Mouse (Mus musculus) ES-E14 (cell line): Measurements from ENCODE around the gene Cpvl. TPM values are rescaled to one million over a fixed set of nuclear protein-coding genes. Genes with fewer than 3 reads are reported as not detected.

Source experiments
- DNase-seq: peaks from one replicate; pipeline ENCODE4 v3.0.0-alpha.2; 2013; ENCODE audit warnings: low read depth, low spot score
- H3K27ac ChIP-seq: 2 replicates; pipeline ENCODE4 v1.5.1; 2012; ENCODE audit warnings: low read depth, mild to moderate bottlenecking, low read length, moderate library complexity, mixed read lengths; ENCODE audit not compliant: poor library complexity, insufficient read depth, severe bottlenecking
- H3K36me3 ChIP-seq: 2 replicates; pipeline ENCODE4 v1.6.1; 2012; ENCODE audit warnings: mild to moderate bottlenecking, low read length, moderate library complexity, mixed read lengths; ENCODE audit not compliant: control insufficient read depth, poor library complexity, insufficient read depth, severe bottlenecking
- H3K4me1 ChIP-seq, 2 experiments: fragments of 150-350 bp in 1 of 2; sonication (generic) in 1 of 2; 2 replicates each; pipeline ENCODE4 v1.6.1; 2012; ENCODE audit warnings: low read length in 2 of 2, mild to moderate bottlenecking in 1 of 2, mixed read lengths in 1 of 2; ENCODE audit not compliant: control insufficient read depth in 2 of 2, insufficient read depth in 2 of 2, poor library complexity in 1 of 2
- H3K4me3 ChIP-seq, 2 experiments: fragments of 150-350 bp in 1 of 2; sonication (generic) in 1 of 2; 2 replicates each; pipeline ENCODE4 v1.5.1; 2012; ENCODE audit warnings: low read length in 2 of 2, low read depth in 1 of 2, mild to moderate bottlenecking in 1 of 2, mixed read lengths in 1 of 2; ENCODE audit not compliant: insufficient read depth in 1 of 2, poor library complexity in 1 of 2, severe bottlenecking in 1 of 2
- H3K9ac ChIP-seq: 2 replicates; pipeline ENCODE4 v1.6.1; 2012; ENCODE audit warnings: low read depth, mild to moderate bottlenecking, low read length, mixed read lengths; ENCODE audit not compliant: poor library complexity, insufficient read depth, severe bottlenecking
- H3K9me3 ChIP-seq: fragments of 150-350 bp; sonication (generic); 2 replicates; pipeline ENCODE4 v1.6.1; 2012; ENCODE audit warnings: low read depth, mild to moderate bottlenecking, low read length; ENCODE audit not compliant: control insufficient read depth, insufficient read depth
- CHD2 ChIP-seq: IDR thresholded peaks from 2 replicates; pipeline ENCODE4 v1.6.1; 2014; ENCODE audit warnings: mild to moderate bottlenecking, low read depth, low read length, inconsistent platforms
- HCFC1 ChIP-seq: IDR thresholded peaks from 2 replicates; pipeline ENCODE4 v1.6.1; 2012; ENCODE audit warnings: low read length, inconsistent platforms, borderline replicate concordance; ENCODE audit not compliant: insufficient read depth
- MAFK ChIP-seq: IDR thresholded peaks from 2 replicates; pipeline ENCODE4 v1.6.1; 2014; ENCODE audit warnings: mild to moderate bottlenecking, low read depth, low read length, inconsistent platforms; ENCODE audit not compliant: insufficient read depth
- ZC3H11A ChIP-seq: IDR thresholded peaks from 2 replicates; pipeline ENCODE4 v1.6.1; 2012; ENCODE audit warnings: low read depth, mild to moderate bottlenecking, inconsistent platforms, low read length, borderline replicate concordance
- ZNF384 ChIP-seq: IDR thresholded peaks from 2 replicates; pipeline ENCODE4 v1.6.1; 2012; ENCODE audit warnings: low read depth, low read length, inconsistent platforms
- in situ Hi-C, 2 experiments: fragments of 600-800 bp; cut with MboI; formaldehyde crosslinking; loops; one replicate each; pipeline ENCODE4 v1.15.1; 2025; ENCODE audit warnings: low sequenced_read_pairs in 2 of 2, inconsistent platforms in 1 of 2; ENCODE audit not compliant: unreplicated experiment in 2 of 2
- total RNA-seq: library from RNA; depleted of rRNA; stranded (reverse); fragments of 300-350 nt; gene quantifications from 2 replicates; pipeline ENCODE4 v1.2.3, GENCODE M21; 2012

The Cpvl gene
- total RNA-seq, 1 experiment, result 0.40 TPM

GRCm38 (mm10) chr6:53969081-53969480 is 9.4 kb downstream of the Cpvl start:
- H3K9ac ChIP-seq, result no peak overlapping the region
- no peaks in the 10 kb centered on the region for H3K9me3 ChIP-seq
- DNase-seq, result no peak
- H3K4me1 ChIP-seq, result peaks cover 4 to 10% of the 10 kb centered on the region in 2 experiments; a peak in 3 of 4 replicates
- H3K27ac ChIP-seq, result no peak overlapping the region
- no peak overlapping the region for H3K4me3 ChIP-seq
- in situ Hi-C loops, result loop anchor here (10.0 kb wide), 2 partner anchors 194 to 256 kb away; no protein-coding TSS in a partner anchor
- no peaks in the 10 kb centered on the region for H3K36me3 ChIP-seq
- TF ChIP-seq ZNF384, result no peak
- TF ChIP-seq CHD2, result no peak
- no peak for TF ChIP-seq HCFC1
- no peak for TF ChIP-seq MAFK
- no peak for TF ChIP-seq ZC3H11A

- no peak overlapping the region for H3K4me3 ChIP-seq
- TF ChIP-seq CHD2 (no peak), ZC3H11A (no peak), HCFC1 (no peak), ZNF384 (no peak), MAFK (no peak)
- no peak overlapping the region for H3K9ac ChIP-seq
- no peak for DNase-seq
- in situ Hi-C loops, result loop anchor here (10.0 kb wide), 2 partner anchors 194 to 256 kb away; no protein-coding TSS in a partner anchor
- H3K36me3 ChIP-seq, result no peaks in the 10 kb centered on the region
- H3K4me1 ChIP-seq, result peaks cover 4 to 10% of the 10 kb centered on the region in 2 experiments; a peak in 3 of 4 replicates
- H3K27ac ChIP-seq, result no peak overlapping the region
- no peaks in the 10 kb centered on the region for H3K9me3 ChIP-seq
Measured at GRCm38 (mm10) chr6:53968550-53968949, 9.9 kb downstream of the Cpvl start.

- in situ Hi-C loops, result loop anchor here (10.0 kb wide), 2 partner anchors 192 to 258 kb away; no protein-coding TSS in a partner anchor
- H3K4me1 ChIP-seq, result peaks cover 4 to 10% of the 10 kb centered on the region in 2 experiments; a peak in 3 of 4 replicates
- TF ChIP-seq ZNF384, result no peak
- no peak for TF ChIP-seq CHD2
- TF ChIP-seq ZC3H11A, result no peak
- TF ChIP-seq MAFK, result no peak
- TF ChIP-seq HCFC1, result no peak
- no peak overlapping the region for H3K27ac ChIP-seq
- no peak overlapping the region for H3K4me3 ChIP-seq
- no peaks in the 10 kb centered on the region for H3K9me3 ChIP-seq
- no peak overlapping the region for H3K9ac ChIP-seq
- no peaks in the 10 kb centered on the region for H3K36me3 ChIP-seq
- DNase-seq, result no peak
Measured at GRCm38 (mm10) chr6:53966595-53966994, 11.9 kb downstream of the Cpvl start.

GRCm38 (mm10) chr6:53965900-53966299 is 12.6 kb downstream of the Cpvl start:
- no peak for TF ChIP-seq ZNF384
- no peak for TF ChIP-seq MAFK
- no peak for TF ChIP-seq ZC3H11A
- TF ChIP-seq CHD2, result no peak
- no peak for TF ChIP-seq HCFC1
- Histone ChIP-seq H3K4me1 (peaks cover 4 to 10% of the 10 kb centered on the region in 2 experiments; a peak in 3 of 4 replicates), H3K36me3 (no peaks in the 10 kb centered on the region), H3K4me3 (no peak overlapping the region), H3K27ac (no peak overlapping the region), H3K9me3 (no peaks in the 10 kb centered on the region), H3K9ac (no peak overlapping the region)
- in situ Hi-C loops, result loop anchor here (10.0 kb wide), 2 partner anchors 191 to 259 kb away; no protein-coding TSS in a partner anchor
- no peak for DNase-seq
